Mouse (Mus musculus): ENCODE measurements around the gene Fars2.
"Not testable (repeated sequence)": the region's sequence is repeated elsewhere in the genome, so short reads cannot be mapped to it uniquely, and the experiment has no call there.

Gene Fars2

DNA sequence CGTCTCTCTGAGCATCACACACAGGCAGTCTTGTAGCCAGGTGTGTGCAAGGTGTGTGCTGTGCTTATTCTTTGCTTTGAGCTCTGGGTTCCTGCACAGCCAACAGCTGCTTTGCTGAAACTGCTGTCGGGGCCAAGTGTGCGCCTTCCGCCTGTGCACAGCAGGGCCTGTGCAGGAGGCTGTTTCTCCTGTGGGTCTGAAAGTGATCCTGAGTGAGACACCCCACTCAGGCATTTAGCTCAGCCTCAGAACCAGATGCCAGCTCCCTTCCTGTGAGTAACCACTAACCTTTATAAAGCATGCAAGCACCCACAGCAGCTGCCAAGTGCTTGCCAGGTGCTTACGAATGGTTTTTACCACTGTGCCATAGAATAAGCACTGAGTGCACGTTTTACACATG is 249.1 kb downstream of the Fars2 start:
- no peak for DNase-seq (ENCODE audit: low read depth in 1 of 2, low spot score in 2 of 2)

GRCm38 (mm10) chr13:36367712-36368491 is 250.7 kb downstream of the Fars2 start:
- DNase-seq (ENCODE audit: low read depth in 1 of 2, low spot score in 2 of 2): no peak

DNA sequence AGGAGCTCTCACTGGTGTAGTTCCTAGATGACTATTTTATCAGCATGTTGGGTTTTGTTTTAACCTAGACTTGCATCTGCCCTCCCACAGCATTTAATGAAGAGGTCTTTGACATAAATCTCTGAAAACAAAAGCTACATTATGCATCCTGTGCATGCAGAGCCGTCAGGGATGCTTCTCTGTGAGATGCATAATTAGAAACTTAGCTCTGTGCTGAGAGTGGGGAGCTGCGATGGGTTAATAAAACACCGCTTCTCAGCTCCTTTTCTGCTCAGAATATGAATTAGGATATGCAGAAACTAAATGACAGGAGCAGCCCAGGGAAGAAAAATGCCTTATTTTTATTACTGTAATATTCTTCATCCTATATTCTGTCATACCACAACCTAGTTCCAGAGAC is 251.6 kb downstream of the Fars2 start:
- DNase-seq (ENCODE audit: low read depth in 1 of 2, low spot score in 2 of 2): no peak

DNA sequence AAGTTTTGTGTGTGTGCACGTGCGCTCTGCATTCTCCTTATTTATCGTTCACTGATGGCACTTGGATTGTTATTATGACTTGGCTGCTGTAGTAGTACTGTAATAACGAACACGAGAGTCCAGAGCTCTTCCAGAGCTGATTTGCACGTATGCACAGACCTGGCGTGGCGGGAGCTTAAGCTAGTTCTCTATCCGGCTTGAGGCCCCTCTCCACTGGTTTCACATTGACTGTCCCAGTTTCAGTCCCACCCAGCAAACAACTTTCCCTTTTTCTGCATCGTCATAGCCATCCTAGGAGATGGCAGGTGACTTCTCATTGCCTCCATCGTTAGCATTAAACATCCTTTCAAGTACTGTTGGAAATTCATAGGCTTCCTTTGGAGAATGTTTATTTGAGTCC is 252.2 kb downstream of the Fars2 start:
- DNase-seq (ENCODE audit: low read depth in 1 of 2, low spot score in 2 of 2): no peak

- no peak for DNase-seq (ENCODE audit: low read depth in 1 of 2, low spot score in 2 of 2)
Observed at GRCm38 (mm10) chr13:36383236-36383635, 266.0 kb downstream of the Fars2 start.

DNA sequence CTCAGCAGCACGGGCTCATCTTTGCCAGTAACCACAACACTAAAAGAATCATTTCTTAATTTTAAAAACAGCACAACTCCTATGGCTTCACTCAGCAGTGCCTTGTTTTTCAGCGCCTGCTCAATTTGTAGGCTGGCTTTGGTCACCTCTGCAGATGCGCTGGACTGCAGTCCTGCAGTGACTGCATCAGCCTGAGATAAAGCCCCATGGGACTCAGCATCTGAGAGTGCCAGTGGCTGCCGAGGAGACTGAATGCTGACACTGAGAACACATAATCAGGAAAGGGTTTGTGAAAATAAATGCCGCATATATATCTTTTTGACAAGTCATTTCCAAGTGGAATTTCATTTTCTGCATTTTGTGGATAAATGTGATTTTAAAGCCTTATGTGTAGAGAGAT is 268.9 kb downstream of the Fars2 start:
- no peak for DNase-seq (ENCODE audit: low read depth in 1 of 2, low spot score in 2 of 2)

GRCm38 (mm10) chr13:36391936-36392335 is 274.7 kb downstream of the Fars2 start:
- no peak for DNase-seq (ENCODE audit: low read depth in 1 of 2, low spot score in 2 of 2)

DNA sequence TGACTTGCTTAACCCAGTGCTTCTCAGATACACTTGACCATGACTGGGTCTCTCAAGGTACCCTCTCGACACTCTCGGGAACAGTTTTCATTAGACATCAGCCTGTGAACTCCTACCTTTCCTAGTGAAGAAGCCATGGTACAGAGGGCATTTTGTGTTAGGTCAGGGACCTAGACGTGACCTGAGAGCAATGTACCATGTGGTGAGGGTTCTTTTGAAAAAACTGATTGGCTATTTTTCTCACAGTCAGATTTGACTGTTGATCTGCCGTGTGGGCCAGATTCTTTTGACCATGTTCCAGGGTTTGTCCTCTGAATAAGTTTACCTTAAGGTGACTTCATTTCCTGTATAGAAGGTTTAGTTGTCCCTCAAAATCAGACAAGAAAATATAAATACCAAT is 275.5 kb downstream of the Fars2 start:
- no peak for DNase-seq (ENCODE audit: low read depth in 1 of 2, low spot score in 2 of 2)

DNA sequence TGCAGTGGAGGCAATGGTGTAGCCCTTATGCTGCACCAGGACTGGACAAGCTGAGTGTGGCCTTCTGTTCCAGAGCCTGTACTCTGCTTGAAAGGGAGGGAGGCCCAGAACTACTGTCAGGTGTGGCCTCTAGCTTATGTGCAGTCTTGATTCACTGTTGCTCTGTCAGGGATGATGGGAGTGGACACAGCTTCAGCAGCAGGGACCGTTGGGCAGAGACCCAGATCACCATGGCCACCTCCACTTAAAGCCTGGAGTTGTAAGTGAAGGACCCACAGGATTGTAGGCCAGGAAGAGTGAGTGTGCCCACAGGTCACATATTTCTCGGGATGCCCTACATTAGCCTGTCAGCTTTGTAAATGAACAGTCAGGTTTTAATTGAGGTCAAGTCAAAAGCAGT is 283.8 kb downstream of the Fars2 start:
- no peak for DNase-seq (ENCODE audit: low read depth in 1 of 2, low spot score in 2 of 2)

- DNase-seq (ENCODE audit: low read depth in 1 of 2, low spot score in 2 of 2): no peak
Observed at GRCm38 (mm10) chr13:36413276-36413675, 296.1 kb downstream of the Fars2 start.

DNA sequence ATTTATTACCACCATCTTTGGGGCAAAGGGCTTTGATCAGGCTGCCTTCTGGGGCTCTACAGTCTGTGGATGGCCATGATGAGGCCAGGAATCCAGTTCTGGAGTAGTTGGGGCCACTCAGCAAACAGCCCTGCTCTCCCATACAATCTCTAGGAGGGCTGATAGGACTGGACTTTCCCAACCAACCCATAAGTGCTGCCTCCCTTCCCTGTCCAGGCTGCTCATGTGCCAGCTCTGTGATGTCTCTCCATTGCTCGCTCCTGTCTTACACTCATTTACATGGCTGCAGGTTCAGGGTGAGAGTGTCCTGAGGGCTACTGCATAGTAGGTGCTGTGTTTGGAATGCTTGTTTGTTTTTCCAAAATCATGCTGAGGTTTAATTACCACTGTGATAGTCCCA is 298.0 kb downstream of the Fars2 start:
- DNase-seq (ENCODE audit: low read depth in 1 of 2, low spot score in 2 of 2): no peak

DNA sequence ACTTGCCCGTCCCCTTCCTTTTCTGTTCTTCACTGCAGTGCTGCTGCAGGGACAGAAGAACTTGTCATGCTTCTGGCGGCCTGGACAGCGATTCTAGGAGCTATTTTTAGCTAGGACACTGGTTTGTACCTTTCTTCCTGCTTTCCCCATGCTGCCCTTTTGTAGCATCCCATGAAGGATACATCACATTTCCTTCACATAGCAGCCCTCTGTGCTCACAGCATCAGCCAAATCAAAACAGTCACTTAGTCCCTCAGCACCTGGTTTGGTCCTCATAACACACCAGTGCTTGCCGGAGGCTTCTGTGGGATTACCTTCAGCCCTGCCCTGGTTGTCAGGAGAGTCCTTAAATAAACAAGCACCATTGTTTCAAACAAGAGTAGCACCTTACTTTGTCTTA is 299.3 kb downstream of the Fars2 start:
- DNase-seq (ENCODE audit: low read depth in 1 of 2, low spot score in 2 of 2): no peak

DNA sequence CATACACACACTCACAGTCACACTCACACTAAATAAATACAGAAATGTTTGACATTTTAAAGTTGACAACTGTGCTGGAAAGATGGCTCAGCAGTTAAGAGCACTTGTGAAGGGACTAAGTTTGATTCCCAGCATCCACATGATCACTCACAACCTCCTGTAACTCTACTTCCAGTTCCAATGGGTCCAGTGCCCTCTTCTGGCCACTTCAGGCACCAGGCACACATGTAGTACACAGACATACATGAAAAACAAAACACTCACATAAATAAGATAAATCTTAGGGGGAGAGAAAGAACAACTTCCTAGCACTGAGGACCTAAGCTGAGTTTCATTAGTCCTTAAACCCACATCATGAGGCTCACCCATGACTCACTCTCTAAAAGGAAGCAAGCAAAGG is 302.1 kb downstream of the Fars2 start:
- DNase-seq (ENCODE audit: low read depth in 1 of 2, low spot score in 2 of 2): no peak

- no peak for DNase-seq (ENCODE audit: low read depth in 1 of 2, low spot score in 2 of 2)
Observed at GRCm38 (mm10) chr13:36422446-36422845, 305.2 kb downstream of the Fars2 start.

DNA sequence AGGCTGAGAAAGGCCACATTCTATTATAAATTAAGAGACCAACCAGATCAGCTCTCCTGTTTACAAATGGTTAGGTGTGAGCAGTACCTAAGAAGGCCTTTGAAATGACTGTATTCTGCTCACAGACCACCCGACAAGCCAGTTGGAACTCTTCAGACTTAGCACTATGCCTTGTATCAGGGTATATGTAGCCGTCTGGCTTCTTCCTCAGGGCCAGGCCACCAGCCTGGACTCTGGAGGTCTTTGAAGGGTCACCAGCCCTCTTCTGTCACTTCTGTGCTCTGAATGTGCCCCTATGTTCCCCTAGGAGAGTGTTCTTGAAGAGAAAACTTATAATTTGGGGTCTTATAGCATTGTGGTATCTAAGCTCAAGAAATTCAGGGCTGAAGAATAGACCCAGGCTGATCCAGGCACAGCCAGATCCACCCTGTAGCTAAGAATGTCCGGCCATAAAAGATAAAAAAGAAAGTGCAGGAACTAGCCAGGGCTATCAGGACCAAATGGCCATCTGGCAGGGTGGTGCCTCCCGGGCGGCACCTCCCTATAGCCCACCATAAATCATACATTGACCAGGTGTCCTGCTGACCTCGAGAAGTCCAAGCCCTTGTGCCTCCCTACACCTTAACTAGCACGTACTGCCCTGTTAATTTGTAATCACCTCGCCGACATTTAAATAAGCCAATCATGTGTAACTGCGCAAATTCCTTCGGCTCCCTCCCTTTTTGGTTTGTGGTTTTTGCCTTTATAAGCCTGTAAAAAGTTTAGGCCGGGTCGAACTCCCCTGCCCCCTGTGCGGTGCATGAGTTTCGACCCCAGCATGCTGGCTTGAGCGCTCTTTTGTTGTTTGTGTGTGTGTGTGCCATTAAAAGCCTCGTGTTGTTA is 308.9 kb downstream of the Fars2 start:
- DNase-seq (ENCODE audit: low read depth in 1 of 2, low spot score in 2 of 2): not testable (repeated sequence)

- no peak for DNase-seq (ENCODE audit: low read depth in 1 of 2, low spot score in 2 of 2)
Observed at GRCm38 (mm10) chr13:36429500-36430189, 312.4 kb downstream of the Fars2 start.

GRCm38 (mm10) chr13:36430420-36431114 is 313.4 kb downstream of the Fars2 start:
- DNase-seq (ENCODE audit: low read depth in 1 of 2, low spot score in 2 of 2): no peak

- DNase-seq (ENCODE audit: low read depth in 1 of 2, low spot score in 2 of 2): no peak
Observed at GRCm38 (mm10) chr13:36431974-36432518, 314.8 kb downstream of the Fars2 start.

DNA sequence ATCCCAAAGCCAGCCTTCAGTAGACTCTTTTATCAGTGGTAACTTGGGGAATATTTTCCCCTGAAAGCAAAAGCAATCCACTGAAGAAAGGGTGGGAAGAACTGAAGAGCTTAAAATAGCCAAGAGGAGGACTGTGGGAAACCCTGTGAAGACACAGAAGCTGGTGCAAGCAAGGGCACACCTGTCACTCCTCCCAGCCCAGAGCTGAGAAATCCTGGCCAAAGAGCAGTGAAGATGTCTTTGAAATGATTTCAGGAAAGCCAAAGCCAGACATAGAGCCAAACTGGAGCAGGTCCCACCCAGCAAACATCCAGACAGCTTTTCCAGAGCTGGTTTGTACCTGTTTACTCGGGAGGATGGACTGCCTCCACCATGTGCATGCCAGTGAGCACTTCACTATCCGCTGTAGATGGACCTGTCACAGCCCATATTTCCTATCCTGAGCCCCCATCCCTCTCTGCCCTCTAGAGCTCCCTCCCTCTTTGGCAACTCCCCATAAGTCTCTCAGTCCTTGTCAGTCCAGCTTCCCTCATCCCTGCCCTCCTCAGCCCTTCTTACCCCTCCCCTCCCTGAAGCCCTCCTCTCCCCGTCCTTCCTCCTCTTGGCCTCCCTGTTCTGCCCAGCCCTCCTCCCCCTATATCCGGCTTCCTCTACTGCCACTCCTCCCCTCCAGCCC is 327.7 kb downstream of the Fars2 start:
- no peak for DNase-seq (ENCODE audit: low read depth in 1 of 2, low spot score in 2 of 2)

DNA sequence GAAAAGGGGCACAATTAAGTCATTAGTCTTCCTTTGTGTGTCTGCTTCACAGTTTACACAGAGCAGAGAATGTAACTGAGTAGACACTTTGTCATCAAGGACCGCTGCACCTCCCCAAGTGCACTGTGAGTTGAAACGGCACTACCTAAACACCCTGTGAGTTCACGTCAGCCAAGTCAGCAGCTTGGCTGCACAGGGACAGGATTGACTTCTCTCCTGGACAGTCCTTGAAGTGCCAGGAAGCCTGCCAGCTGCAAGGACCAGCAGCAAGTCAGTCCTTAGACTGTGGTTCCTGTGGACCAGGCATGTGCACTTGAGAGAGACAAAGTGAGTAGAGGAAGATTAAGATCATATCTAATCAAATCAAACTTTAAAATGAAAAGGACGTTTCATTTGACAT is 330.7 kb downstream of the Fars2 start:
- DNase-seq (ENCODE audit: low read depth in 1 of 2, low spot score in 2 of 2): no peak
